Comparison of ENCODE assay signal across 12 mouse cellular contexts in genomic region chr7:126276297-126276696, GRCm38 (mm10). TPM values are rescaled to one million over a fixed set of nuclear protein-coding genes. Genes with fewer than 3 reads are reported as not detected.
DNase-seq lines count a peak whose midpoint lies in the region; ATAC-seq and TF ChIP-seq lines count a peak whose summit lies in the region.
"Had no signal": no experiment of that assay in that cellular context is flagged by ENCODE, and none has a peak within 500 bp of the region (broad histone marks: within the 10 kb centered on the region; RNA-seq: fewer than 3 reads in every experiment).

No protein-coding gene starts in this region.

- no peaks in the 10 kb centered on the region for H3K9me3 ChIP-seq in forebrain, embryonic 11.5 days (ENCODE audit: control insufficient read depth, low read length)
- no peaks in the 10 kb centered on the region for H3K9me3 ChIP-seq in hindbrain, embryonic 16.5 days (ENCODE audit: control insufficient read depth, low read length)
- H3K9me3 ChIP-seq in neural tube, embryonic 14.5 days (ENCODE audit: control insufficient read depth, low read length), result no peaks in the 10 kb centered on the region
- H3K9me3 ChIP-seq: heart, embryonic 10.5 days had no signal

- intact Hi-C loops in left cerebral cortex, adult 2 months (cut with DNase I), result no loop called here
- intact Hi-C loops in left cerebral cortex, postnatal 10 days (cut with DNase I), result no loop called here

- WGBS in forebrain, embryonic 11.5 days, result 61% methylated on average over 6 of the region's 6 CpGs
- 47% methylated on average over 6 of the region's 6 CpGs for WGBS in hindbrain, embryonic 16.5 days
- WGBS in neural tube, embryonic 14.5 days, result 57% methylated on average over 6 of the region's 6 CpGs
- WGBS in lung, adult 2 months, result 59% methylated on average over 6 of the region's 6 CpGs

- no peak overlapping the region for H3K9ac ChIP-seq in forebrain, embryonic 11.5 days (ENCODE audit: low read length)
- peak overlapping the region; percentile 100 for H3K9ac ChIP-seq in hindbrain, embryonic 16.5 days (ENCODE audit: low read depth, low read length)
- peak overlapping the region; percentile 29 for H3K9ac ChIP-seq in neural tube, embryonic 14.5 days (replicated peaks; ENCODE audit: low read depth, low read length)

- H3K36me3 ChIP-seq in forebrain, embryonic 11.5 days (ENCODE audit: control insufficient read depth, insufficient read depth, low read length), result peaks cover 9% of the 10 kb centered on the region
- H3K36me3 ChIP-seq in hindbrain, embryonic 16.5 days (ENCODE audit: control insufficient read depth, insufficient read depth, low read length), result no peaks in the 10 kb centered on the region
- H3K36me3 ChIP-seq in neural tube, embryonic 14.5 days (ENCODE audit: control insufficient read depth, insufficient read depth, low read length), result peaks cover 18% of the 10 kb centered on the region

- peak overlapping the region; percentile 74; the same call in 1 of the 2 replicates for H3K4me2 ChIP-seq in forebrain, embryonic 11.5 days (ENCODE audit: low read depth, low read length, severe bottlenecking)
- peak overlapping the region; percentile 89 for H3K4me2 ChIP-seq in hindbrain, embryonic 16.5 days (ENCODE audit: low read length)
- peak overlapping the region; percentile 99 for H3K4me2 ChIP-seq in neural tube, embryonic 14.5 days (ENCODE audit: low read depth, low read length)

- H3K27ac ChIP-seq in left cerebral cortex, adult 2 months, result no peak overlapping the region
- no peak overlapping the region for H3K27ac ChIP-seq in forebrain, embryonic 11.5 days (ENCODE audit: low read depth, low read length)
- H3K27ac ChIP-seq in hindbrain, embryonic 16.5 days (ENCODE audit: low read depth, low read length), result no peak overlapping the region
- H3K27ac ChIP-seq in neural tube, embryonic 14.5 days (ENCODE audit: low read depth, low read length), result no peak overlapping the region
- H3K27ac ChIP-seq: heart, embryonic 10.5 days; stomach, postnatal 0 days had no signal

- no peaks in the 10 kb centered on the region for H3K27me3 ChIP-seq in forebrain, embryonic 11.5 days (ENCODE audit: control insufficient read depth, insufficient read depth, low read length)
- H3K27me3 ChIP-seq in hindbrain, embryonic 16.5 days (replicated peaks; ENCODE audit: control insufficient read depth, insufficient read depth, low read length), result no peaks in the 10 kb centered on the region
- H3K27me3 ChIP-seq in neural tube, embryonic 14.5 days (ENCODE audit: control insufficient read depth, insufficient read depth, low read length), result no peaks in the 10 kb centered on the region; the same call in 1 of the 2 replicates

- DNase-seq in left cerebral cortex, adult 2 months (ENCODE audit: extremely low spot score in 1 of 2, low spot score in 2 of 2), result no peak
- DNase-seq in left cerebral cortex, postnatal 10 days (ENCODE audit: extremely low spot score in 1 of 2, low spot score in 2 of 2), result no peak
- no peak for DNase-seq in forebrain, embryonic 11.5 days (ENCODE audit: low spot score)
- no peak for DNase-seq in lung, adult 2 months
- no peak for DNase-seq in lung, adult 18-20 months
- DNase-seq in layer of hippocampus, postnatal 14 days (ENCODE audit: low spot score in 2 of 2), result no peak
- DNase-seq: left cerebral cortex, postnatal 4 days had no signal

- H3K4me3 ChIP-seq in left cerebral cortex, adult 2 months, result peak overlapping the region; percentile 79; the same call in 1 of the 2 replicates
- H3K4me3 ChIP-seq in forebrain, embryonic 11.5 days (ENCODE audit: low read depth, low read length), result no peak overlapping the region
- peak overlapping the region; percentile 92 for H3K4me3 ChIP-seq in hindbrain, embryonic 16.5 days (ENCODE audit: low read length)
- H3K4me3 ChIP-seq in neural tube, embryonic 14.5 days (ENCODE audit: low read depth, low read length), result peak overlapping the region; percentile 100
- no peak overlapping the region for H3K4me3 ChIP-seq in lung, adult 2 months (replicated peaks; ENCODE audit: extremely low read depth, low read depth, low read length)
- H3K4me3 ChIP-seq: heart, embryonic 10.5 days; myocyte had no signal

- H3K4me1 ChIP-seq in forebrain, embryonic 11.5 days (replicated peaks; ENCODE audit: control insufficient read depth, insufficient read depth, low read length), result peaks cover 16% of the 10 kb centered on the region
- peaks cover 61% of the 10 kb centered on the region for H3K4me1 ChIP-seq in hindbrain, embryonic 16.5 days (ENCODE audit: control insufficient read depth, insufficient read depth, low read depth, low read length)
- H3K4me1 ChIP-seq in neural tube, embryonic 14.5 days (ENCODE audit: control insufficient read depth, insufficient read depth, low read length), result peaks cover 55% of the 10 kb centered on the region
- peaks cover 8% of the 10 kb centered on the region for H3K4me1 ChIP-seq in lung, adult 2 months (ENCODE audit: control insufficient read depth, insufficient read depth, low read length)

- no peak for TF ChIP-seq POLR2A in lung, adult 2 months (IDR thresholded peaks at IDR 0.05; ENCODE audit: borderline replicate concordance, extremely low read depth, low read depth, low read length)

- no peak for ATAC-seq in forebrain, embryonic 11.5 days (replicated peaks; ENCODE audit: low FRiP score)
- no peak for ATAC-seq in hindbrain, embryonic 16.5 days
- ATAC-seq in neural tube, embryonic 14.5 days (ENCODE audit: low read depth), result no peak

- TF ChIP-seq CTCF in left cerebral cortex, adult 2 months (IDR thresholded peaks at IDR 0.05), result no peak
- TF ChIP-seq CTCF in lung, adult 2 months (IDR thresholded peaks at IDR 0.05; ENCODE audit: insufficient read depth, low read length), result no peak

RNA-seq across cellular contexts. Expression of gene Sbk1, which starts 3.9 kb away (rescaled TPM):
- total RNA-seq in left cerebral cortex, adult 2 months (2021), result 10 to 100 TPM; 65.3 to 85.8 TPM
- total RNA-seq in left cerebral cortex, postnatal 10 days (2021), result 100 to 1,000 TPM; 142 to 147 TPM
- 194 and 214 TPM in 2 replicates for polyA plus RNA-seq in forebrain, embryonic 11.5 days (2014; fragmentation: Nextera tagmentation; extraction: Ambion mirVana)
- polyA plus RNA-seq in hindbrain, embryonic 16.5 days (2015; fragmentation: Nextera tagmentation; extraction: Ambion mirVana), result 159 and 208 TPM in 2 replicates
- polyA plus RNA-seq in neural tube, embryonic 14.5 days (2014; fragmentation: Nextera tagmentation; extraction: Ambion mirVana), result 232 and 271 TPM in 2 replicates
- 12.6 and 14.2 TPM in 2 replicates for polyA plus RNA-seq in lung, adult 2 months (2012; rRNA removed)
- 100 to 1,000 TPM; 137 to 140 TPM for total RNA-seq in layer of hippocampus, postnatal 14 days (2021)

Comparison
In these comparisons a context has a peak if more than half of its experiments do, and no peak if none do; other contexts are left out.
1. H3K4me3 ChIP-seq: peak in left cerebral cortex, adult 2 months (single experiment), hindbrain, embryonic 16.5 days (single experiment) and neural tube, embryonic 14.5 days (single experiment); none in forebrain, embryonic 11.5 days (single experiment) and lung, adult 2 months (single experiment).
2. RNA of gene Sbk1, which starts 3.9 kb away (polyA plus RNA-seq): 232 to 271 TPM in neural tube, embryonic 14.5 days, 194 to 214 TPM in forebrain, embryonic 11.5 days and 159 to 208 TPM in hindbrain, embryonic 16.5 days; 12.6 to 14.2 TPM in lung, adult 2 months; every median in the first group is over 10 times any median in the second.
3. Peak in every context shown above with its lines, with median percentiles within 50 percentile points of each other: H3K4me2 ChIP-seq.